Mouse (Mus musculus) neural tube, embryonic 11.5 days (tissue): ENCODE data around the gene Cntfr. TPM values are rescaled to one million over a fixed set of nuclear protein-coding genes. Genes with fewer than 3 reads are reported as not detected.
A peak's percentile ranks its signal among the peaks of the same experiment; 100 is the strongest.

Experiments used
- ATAC-seq: fragments of 200-750 bp; cut with Nextera tagmentation; 2 replicates; pipeline ENCODE4 v1.8.0; 2017; ENCODE audit warnings: moderate number of reproducible peaks, mild to moderate bottlenecking, moderate TSS enrichment, moderate library complexity; ENCODE audit not compliant: insufficient read depth, low FRiP score, low TSS enrichment
- DNase-seq: peaks from one replicate; pipeline ENCODE4 v3.0.0-alpha.2; 2015; ENCODE audit warnings: low spot score
- H3K27ac ChIP-seq: fragments of 300-500 bp; sonication (generic); 2 replicates; pipeline ENCODE4 v1.5.1; 2014; ENCODE audit warnings: low read depth, mild to moderate bottlenecking, low read length
- H3K27me3 ChIP-seq: fragments of 300-500 bp; sonication (generic); 2 replicates; pipeline ENCODE4 v1.6.1; 2014; ENCODE audit warnings: mild to moderate bottlenecking, low read length, mixed read lengths; ENCODE audit not compliant: control insufficient read depth, insufficient read depth
- H3K36me3 ChIP-seq: fragments of 300-500 bp; sonication (generic); 2 replicates; pipeline ENCODE4 v1.6.1; 2014; ENCODE audit warnings: mild to moderate bottlenecking, low read length, moderate library complexity, mixed read lengths; ENCODE audit not compliant: control insufficient read depth, insufficient read depth
- H3K4me1 ChIP-seq: fragments of 300-500 bp; sonication (generic); 2 replicates; pipeline ENCODE4 v1.6.1; 2014; ENCODE audit warnings: low read length, mixed read lengths; ENCODE audit not compliant: control insufficient read depth, insufficient read depth
- H3K4me2 ChIP-seq: fragments of 300-500 bp; sonication (generic); 2 replicates; pipeline ENCODE4 v1.6.1; 2014; ENCODE audit warnings: low read depth, mild to moderate bottlenecking, moderate library complexity
- H3K4me3 ChIP-seq: fragments of 300-500 bp; sonication (generic); 2 replicates; pipeline ENCODE4 v1.5.1; 2014; ENCODE audit warnings: low read depth, low read length
- H3K9ac ChIP-seq: fragments of 300-500 bp; sonication (generic); 2 replicates; pipeline ENCODE4 v1.6.1; 2014; ENCODE audit warnings: mild to moderate bottlenecking, low read length
- H3K9me3 ChIP-seq: fragments of 300-500 bp; sonication (generic); 2 replicates; pipeline ENCODE4 v1.6.1; 2016; ENCODE audit warnings: low read length; ENCODE audit not compliant: control insufficient read depth
- WGBS: fragments of 180-500 bp; shearing (Covaris S2); extraction: QIAGEN DNeasy Blood & Tissue Kit; methylation state at CpG from one replicate; pipeline ENCODE4 v1.1.7; 2014; 5-methylcytosine and 5-hydroxymethylcytosine counted together
- polyA plus RNA-seq: library from polyadenylated mRNA; unstranded; fragments of >200 nt; fragmentation: Nextera tagmentation; extraction: Ambion mirVana; gene quantifications from 2 replicates; pipeline ENCODE4 v1.2.1, GENCODE M21; 2014

Gene Cntfr
- polyA plus RNA-seq, 1 experiment from 2014 or later = 44.2 TPM

DNA sequence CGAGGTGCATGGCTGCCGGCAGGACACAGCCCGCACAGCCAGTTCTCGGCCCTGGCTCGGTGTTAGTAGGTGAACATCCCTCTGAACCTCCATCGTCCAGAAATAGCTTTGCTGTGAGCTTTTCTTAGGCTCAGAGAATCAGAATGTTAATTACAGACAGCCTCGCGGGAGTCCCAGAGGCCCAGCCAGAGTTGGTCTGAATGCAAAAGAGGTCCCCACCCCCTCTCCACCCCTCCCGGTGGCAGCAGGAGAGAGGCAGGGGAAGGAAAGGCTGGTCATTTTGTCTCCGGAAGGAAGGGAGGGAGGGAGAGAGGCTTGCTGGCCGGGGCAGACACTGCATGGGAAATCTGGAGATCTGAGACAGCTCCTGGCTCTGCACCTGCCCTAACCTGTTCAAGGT lies 65.5 kb downstream of the Cntfr start:
- Histone ChIP-seq H3K27ac (peak overlapping the region; percentile 56; the same call in 1 of the 2 replicates), H3K9me3 (no peaks in the 10 kb centered on the region), H3K4me2 (peak overlapping the region; percentile 7), H3K27me3 (no peaks in the 10 kb centered on the region), H3K36me3 (no peaks in the 10 kb centered on the region), H3K4me1 (peaks cover 51% of the 10 kb centered on the region), H3K4me3 (no peak overlapping the region), H3K9ac (peak overlapping the region; percentile 18; the same call in 1 of the 2 replicates)
- DNase-seq (peak; percentile 69), ATAC-seq (peak; percentile 29; the same call in 1 of the 2 replicates)
- 5% methylated on average over 11 of the region's 11 CpGs for WGBS

DNA sequence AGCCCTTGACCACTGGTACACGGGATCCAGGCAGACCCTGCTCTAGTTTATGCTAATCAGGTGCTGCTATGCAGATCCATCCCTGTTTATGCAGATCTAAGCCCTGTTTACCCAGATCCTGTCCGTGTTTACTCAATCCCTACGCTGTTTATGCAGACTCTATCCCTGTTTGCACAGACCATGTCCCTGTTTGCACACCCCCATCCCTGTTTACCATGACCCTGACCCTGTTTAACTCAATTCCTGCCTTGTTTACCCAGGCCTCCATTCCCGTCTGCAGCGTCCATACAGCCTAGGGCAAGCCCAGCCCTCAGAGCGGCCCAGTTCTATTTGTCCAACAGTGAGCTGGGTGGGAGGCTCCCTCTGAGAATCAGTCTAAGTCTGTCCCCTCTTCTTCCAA lies 66.7 kb downstream of the Cntfr start:
- DNase-seq (no peak), ATAC-seq (no peak)
- Histone ChIP-seq H3K4me2 (no peak overlapping the region), H3K9ac (no peak overlapping the region), H3K27me3 (no peaks in the 10 kb centered on the region), H3K4me1 (peaks cover 43% of the 10 kb centered on the region), H3K27ac (no peak overlapping the region), H3K36me3 (no peaks in the 10 kb centered on the region), H3K9me3 (no peaks in the 10 kb centered on the region), H3K4me3 (no peak overlapping the region)
- 27% methylated on average over 6 of the region's 6 CpGs for WGBS

DNA sequence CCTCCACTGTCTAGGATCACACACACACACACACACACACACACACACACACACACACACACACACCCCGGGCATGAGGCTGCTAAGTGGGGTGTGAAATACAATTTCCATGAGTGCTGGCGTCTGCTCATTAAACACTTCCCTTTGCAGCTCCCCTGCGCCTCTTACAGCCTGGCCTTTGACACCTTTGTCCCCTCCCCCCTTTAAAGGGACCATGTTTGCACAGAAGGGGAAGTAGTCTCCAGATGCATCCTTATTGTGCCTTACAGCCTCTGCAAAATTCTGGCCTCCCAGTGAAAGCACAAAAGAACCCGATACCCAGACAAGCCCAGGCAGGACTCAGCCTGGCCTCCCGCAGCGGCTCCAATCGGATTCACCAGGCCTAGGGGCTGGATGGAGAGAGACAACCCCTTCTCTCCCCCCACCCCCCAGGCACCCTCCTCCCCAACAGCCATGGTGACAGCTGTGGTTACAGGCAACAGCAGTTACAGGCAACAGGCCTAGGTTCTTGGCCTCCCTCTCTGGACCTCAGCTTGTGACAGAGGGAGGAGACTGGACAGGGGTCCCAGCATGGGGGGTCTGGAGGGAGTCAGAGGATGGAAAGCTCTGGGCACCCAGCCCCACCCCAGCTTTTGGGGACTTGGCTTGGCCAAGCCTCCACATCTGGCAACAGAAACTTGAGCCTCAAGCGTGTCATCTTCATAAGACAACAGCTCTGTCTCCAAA lies 68.5 kb downstream of the Cntfr start:
- no peaks in the 10 kb centered on the region for H3K9me3 ChIP-seq
- peak overlapping the region; percentile 37 for H3K9ac ChIP-seq
- DNase-seq = peak; percentile 74
- H3K4me3 ChIP-seq = no peak overlapping the region
- peak; percentile 70 for ATAC-seq
- H3K4me2 ChIP-seq = no peak overlapping the region
- H3K27me3 ChIP-seq = no peaks in the 10 kb centered on the region
- peak overlapping the region; percentile 85 for H3K27ac ChIP-seq
- H3K36me3 ChIP-seq = no peaks in the 10 kb centered on the region
- 5% methylated on average over 8 of the region's 8 CpGs for WGBS
- H3K4me1 ChIP-seq = peaks cover 42% of the 10 kb centered on the region

DNA sequence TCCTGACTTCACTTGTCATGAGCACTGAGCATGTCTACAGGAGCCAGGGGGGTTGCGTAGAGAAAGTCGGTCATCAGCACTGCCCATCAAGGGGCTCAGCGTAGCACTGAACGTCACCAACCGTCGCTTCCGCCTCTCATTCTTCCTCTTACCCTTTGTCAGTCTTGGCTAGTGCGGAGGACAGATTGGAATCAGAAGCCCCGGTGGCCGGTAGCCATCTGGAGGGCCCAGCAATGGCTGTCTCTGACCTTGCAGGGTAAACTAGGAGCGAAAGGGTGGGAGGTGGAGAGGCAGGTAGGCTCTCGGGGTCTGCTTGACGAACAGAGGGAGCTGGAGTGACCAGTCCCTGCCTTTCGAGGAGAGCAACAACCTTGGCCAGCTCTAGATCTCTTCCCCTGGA lies 74.8 kb downstream of the Cntfr start:
- H3K4me3 ChIP-seq = no peak overlapping the region
- no peak overlapping the region for H3K9ac ChIP-seq
- H3K36me3 ChIP-seq = no peaks in the 10 kb centered on the region
- no peak for DNase-seq
- H3K27me3 ChIP-seq = no peaks in the 10 kb centered on the region
- H3K4me1 ChIP-seq = peaks cover 4% of the 10 kb centered on the region; the same call in 1 of the 2 replicates
- ATAC-seq = no peak
- WGBS = 91% methylated on average over 14 of the region's 14 CpGs
- H3K4me2 ChIP-seq = no peak overlapping the region
- H3K9me3 ChIP-seq = no peaks in the 10 kb centered on the region
- no peak overlapping the region for H3K27ac ChIP-seq

DNA sequence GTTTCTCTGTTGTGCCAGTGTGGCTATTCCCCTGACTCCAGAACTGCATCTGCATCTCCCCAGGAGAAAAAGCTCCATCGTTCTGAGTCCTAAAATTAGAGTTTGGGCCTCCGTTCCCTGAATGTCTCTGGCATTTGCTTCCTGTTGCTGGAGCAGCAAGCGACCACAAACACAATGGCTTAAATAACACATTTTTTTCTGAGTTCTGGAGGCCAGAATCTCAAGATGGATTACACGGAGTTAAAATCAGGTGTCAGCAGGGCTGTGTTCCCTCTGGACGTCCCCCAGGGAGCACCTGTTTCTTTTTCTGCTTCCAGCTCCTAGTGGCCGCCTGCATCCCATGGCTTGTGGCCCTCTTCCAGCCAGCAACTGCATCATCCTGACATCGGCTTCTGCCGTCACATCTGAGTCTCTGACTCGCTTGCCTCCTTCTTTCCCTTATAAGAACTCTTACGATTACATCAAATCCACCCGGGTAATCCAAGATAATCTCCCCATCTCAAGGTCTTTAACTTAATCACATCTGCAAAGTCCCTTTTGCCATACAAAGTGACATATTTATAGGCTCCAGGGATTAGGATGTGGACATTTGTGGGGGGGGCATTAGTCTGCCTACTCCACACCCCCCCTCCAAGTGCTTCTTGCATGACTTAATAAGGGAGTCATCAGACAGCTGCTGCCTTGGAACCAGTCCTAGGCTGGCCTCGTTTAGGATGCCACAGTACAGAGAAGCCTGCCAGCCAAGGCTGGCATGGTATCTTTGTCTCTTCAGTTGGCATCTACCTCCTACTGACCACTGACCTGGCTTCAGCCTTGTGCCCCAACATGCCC lies 77.8 kb downstream of the Cntfr start:
- no peak overlapping the region for H3K4me2 ChIP-seq
- no peak overlapping the region for H3K27ac ChIP-seq
- WGBS = 62% methylated on average over 12 of the region's 12 CpGs
- ATAC-seq (no peak), DNase-seq (no peak)
- no peaks in the 10 kb centered on the region for H3K27me3 ChIP-seq
- no peak overlapping the region for H3K4me3 ChIP-seq
- H3K36me3 ChIP-seq = no peaks in the 10 kb centered on the region
- H3K9ac ChIP-seq = no peak overlapping the region
- no peaks in the 10 kb centered on the region for H3K9me3 ChIP-seq
- H3K4me1 ChIP-seq = no peaks in the 10 kb centered on the region

DNA sequence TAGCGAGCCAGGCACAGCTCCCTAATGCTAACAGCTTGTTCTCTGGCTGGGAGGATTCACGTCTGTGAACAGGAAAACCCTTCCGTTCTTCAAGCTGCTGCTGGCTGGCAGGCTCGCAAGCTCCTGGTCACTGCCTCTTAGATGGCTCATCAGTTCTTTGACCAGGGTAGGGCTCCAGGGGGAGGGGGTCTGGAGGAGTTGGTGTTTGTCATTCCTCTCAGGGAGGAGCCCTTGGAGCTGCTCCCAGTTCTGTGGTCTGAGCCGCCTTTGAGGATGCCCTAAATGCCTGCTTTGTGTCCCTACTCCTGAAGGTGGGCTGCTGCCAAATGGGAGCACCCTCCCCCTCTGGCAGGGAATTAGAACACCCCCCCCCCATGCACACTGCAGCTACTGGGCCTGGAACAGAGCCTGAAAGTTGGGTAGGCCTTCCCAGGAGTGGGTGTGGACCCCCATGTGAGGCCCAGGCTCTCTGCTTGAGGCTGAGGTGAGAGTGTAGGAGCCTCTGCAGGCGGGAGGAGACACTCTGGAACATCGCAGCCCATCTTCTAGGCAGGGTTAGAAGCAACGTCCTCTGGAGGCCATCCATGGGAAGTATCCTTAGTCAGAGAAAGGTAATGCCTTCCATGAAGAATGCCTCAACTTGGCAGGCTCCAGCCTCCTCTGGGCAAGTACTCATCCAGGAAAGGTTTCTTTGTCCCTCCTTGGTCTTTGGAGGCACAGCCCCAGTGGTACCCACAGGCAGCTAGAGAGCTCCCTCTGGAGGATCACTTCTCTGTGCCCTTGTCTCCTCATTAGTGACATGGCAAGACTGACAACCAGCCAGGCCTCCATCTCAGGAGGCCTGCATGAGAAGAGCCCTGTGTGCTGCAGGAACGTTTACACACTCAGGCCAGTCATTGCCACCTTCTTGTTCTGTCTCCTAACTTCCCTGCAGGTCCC lies 81.0 kb downstream of the Cntfr start:
- H3K4me1 ChIP-seq = 0 out of 2 replicates have a peak, but pooled peaks cover 8% of the 10 kb centered on the region
- H3K4me2 ChIP-seq = no peak overlapping the region
- WGBS = 68% methylated on average over 9 of the region's 9 CpGs
- ATAC-seq (no peak), DNase-seq (no peak)
- H3K9me3 ChIP-seq = no peaks in the 10 kb centered on the region
- no peak overlapping the region for H3K27ac ChIP-seq
- no peaks in the 10 kb centered on the region for H3K36me3 ChIP-seq
- H3K4me3 ChIP-seq = no peak overlapping the region
- no peaks in the 10 kb centered on the region for H3K27me3 ChIP-seq
- no peak overlapping the region for H3K9ac ChIP-seq

DNA sequence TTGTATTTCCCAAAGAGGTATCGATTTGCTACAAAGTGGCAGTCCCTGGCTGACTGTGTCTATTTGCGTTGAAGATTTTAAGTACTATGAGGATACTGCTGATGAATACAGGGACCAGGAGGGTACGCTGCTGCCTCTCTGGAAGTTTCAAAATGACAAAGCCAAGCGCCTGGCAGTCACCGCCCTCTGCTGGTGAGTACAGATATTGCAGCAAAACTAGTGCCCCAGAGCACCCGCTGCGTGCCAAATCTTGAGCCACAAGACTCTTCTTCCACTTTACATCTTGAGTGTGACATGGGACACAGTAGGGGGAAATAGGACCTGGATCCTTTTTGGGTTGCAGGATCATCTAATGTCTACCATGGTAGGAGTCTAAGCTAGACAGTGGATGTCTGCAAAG lies 82.7 kb downstream of the Cntfr start:
- H3K4me3 ChIP-seq = no peak overlapping the region
- DNase-seq (peak; percentile 82), ATAC-seq (no peak)
- no peaks in the 10 kb centered on the region for H3K9me3 ChIP-seq
- no peak overlapping the region for H3K9ac ChIP-seq
- no peaks in the 10 kb centered on the region for H3K36me3 ChIP-seq
- 13% methylated on average over 7 of the region's 7 CpGs for WGBS
- H3K27ac ChIP-seq = no peak overlapping the region
- H3K27me3 ChIP-seq = no peaks in the 10 kb centered on the region
- no peak overlapping the region for H3K4me2 ChIP-seq
- 0 out of 2 replicates have a peak, but pooled peaks cover 8% of the 10 kb centered on the region for H3K4me1 ChIP-seq

DNA sequence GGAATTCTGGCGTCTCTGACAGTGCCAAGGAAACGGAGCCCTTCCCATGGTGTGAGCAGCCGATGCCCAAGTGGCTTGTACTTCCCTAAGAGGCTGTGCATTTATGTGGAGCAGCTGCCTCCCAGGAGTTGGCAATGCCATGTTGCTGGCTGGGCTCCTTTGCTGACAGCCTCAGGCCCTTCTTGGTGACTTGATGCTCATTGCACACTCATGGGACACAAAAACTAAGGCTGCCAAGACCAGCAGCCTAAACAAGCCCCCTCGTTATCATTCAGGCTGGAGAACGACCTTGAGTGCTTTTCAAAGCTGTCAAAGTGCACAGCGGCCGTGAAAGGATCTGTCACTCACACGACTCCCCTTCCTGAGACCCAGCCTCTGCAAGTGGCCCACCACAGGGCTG lies 84.7 kb downstream of the Cntfr start:
- DNase-seq = no peak
- no peak for ATAC-seq
- Histone ChIP-seq H3K9me3 (no peaks in the 10 kb centered on the region), H3K4me1 (0 out of 2 replicates have a peak, but pooled peaks cover 8% of the 10 kb centered on the region), H3K4me3 (no peak overlapping the region), H3K36me3 (no peaks in the 10 kb centered on the region), H3K4me2 (no peak overlapping the region), H3K27me3 (no peaks in the 10 kb centered on the region), H3K27ac (no peak overlapping the region), H3K9ac (no peak overlapping the region)
- whole genome bisulfite sequencing = 49% methylated on average over 8 of the region's 8 CpGs
